Mouse (Mus musculus) lung, postnatal 36 days (tissue): Measurements from ENCODE around the gene Nmb.
A peak's percentile ranks its signal among the peaks of the same experiment; 100 is the strongest.
"Not testable (repeated sequence)": the region's sequence is repeated elsewhere in the genome, so short reads cannot be mapped to it uniquely, and the experiment has no call there.

Experiments
- DNase-seq: peaks from one replicate; pipeline ENCODE4 v3.0.0; 2022; ENCODE audit warnings: mixed read lengths

Gene Nmb

DNA sequence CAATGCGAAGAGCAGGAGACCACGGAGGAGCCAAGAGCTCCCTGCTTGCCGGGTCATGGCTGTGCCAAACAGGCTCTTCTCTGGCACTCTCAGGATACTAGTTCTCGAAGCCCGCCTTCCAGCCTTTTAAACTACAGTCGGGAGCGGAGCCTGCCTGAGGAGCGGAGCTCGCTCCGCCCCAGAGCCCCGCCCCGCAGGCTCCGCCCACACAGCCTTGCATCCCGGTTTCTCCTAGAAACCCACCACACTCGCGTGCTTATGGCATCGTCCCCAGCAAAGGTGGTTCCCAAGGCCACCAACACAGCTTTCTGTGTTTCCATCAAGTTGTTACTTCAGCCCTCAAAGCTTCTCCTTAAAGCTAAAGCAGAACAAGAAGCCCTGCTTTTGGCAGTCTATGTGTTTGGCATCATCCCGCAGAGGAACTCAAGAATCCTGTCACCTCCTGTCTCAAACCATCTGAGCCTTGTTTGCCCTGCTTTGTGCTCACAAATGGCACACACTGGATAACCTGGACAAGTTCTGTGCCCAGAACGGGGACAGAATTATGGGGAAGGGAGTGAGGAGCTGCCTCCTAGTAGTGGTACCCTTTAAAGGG, at the start of gene Nmb:
Nmb (minus strand) TSS at position 156 of the 595 bp plus-strand sequence.
- peak; percentile 83 for DNase-seq

DNA sequence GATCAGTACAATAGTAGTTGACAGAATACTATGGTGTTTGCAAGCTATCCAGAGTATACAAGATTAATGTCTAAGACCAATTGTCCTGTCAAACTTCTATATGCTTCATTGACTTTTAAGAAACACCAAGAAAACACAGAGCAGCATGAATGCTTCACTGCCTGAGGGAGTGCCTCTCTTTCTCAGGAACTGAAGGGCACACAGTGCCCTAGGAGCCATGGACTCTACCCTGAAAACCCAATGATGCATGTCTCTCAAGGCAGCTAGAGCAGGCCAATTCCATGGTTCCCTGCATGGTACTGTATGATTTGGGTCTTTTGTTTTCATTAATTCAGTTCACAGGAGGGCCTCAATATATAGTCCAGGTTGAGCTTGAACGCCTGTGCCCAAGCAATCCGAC, 49.4 kb upstream of the Nmb start:
- no peak for DNase-seq

DNA sequence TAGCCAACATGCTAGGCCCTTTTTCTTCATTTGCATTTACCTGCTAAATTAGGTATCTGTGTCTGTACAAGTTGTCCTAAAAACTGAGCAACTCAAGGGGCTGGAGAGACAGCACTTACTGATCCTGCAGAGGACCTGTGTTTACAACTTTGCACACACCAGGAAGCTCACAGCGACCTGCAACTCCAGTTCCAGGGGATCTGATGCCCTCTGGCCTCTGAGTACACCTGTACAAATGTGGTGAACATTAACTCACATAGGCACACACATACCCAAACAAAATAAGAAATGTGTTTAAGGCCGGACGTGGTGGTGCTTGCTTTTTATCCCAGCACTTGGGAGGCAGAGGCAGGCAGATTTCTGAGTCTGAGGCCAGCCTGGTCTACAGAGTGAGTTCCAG, 47.3 kb upstream of the Nmb start:
- no peak for DNase-seq

DNA sequence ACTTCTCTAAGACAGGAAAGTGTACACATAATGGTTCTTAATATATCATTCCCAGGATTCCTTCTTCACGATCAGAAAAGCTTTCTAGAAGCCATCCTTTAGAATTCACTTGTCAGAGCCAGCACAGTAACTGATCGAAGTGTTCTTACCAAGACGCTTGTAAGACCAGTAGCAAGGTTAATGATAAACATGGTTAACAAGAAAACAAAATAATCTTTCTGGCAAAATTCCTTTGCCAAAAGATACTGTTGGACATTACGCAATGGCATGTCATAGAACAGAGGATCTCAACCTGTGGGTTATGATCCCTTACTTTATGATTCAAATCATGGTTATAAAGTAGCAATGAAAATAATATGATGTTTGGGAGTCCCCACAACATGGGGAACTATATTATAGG, 46.6 kb upstream of the Nmb start:
- DNase-seq = no peak

DNA sequence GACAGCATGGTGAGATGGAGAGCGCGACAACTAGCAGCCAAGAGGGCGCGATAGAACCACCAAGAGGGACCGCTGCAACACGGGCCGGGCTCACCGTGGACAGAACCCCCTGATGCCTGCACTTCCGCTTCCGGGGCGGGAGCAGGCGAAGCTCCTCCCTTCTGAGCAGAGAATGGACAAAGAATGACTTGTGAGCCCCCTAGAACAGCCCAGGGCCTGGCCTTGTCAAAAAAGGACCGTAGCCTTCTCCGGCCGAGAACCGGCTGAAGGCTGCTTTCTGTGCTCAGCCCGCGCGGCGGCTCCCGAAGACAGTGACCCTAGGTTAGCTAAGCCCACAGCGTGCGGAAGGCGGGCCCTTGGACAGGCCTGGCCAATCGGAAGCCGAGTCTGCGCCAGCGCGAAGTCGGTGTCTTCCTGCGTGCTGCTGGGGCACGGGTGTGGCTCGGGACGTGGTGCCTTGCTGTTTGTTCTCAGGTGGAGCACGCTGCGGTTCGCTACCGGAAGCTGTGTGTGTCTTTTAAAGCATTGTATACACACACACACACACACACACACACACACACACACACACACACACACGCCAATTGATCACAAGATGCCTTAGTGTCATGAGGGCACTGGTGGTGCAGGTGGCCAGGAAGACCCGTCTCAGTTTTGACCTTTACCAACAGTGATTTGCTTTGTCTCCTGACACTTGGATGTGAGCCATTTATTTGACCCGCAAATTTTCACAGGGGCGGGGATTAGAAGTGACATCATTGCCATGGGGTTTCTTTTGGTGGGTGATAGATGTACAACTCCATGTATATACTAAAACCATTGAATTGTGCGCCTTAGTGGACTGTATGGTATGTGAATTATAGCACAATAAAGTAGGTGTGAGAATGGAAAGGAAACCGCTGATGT, 42.8 kb upstream of the Nmb start, which contains the start of gene Sec11a:
Sec11a (minus strand) TSS at position 336 of the 906 bp plus-strand sequence.
- DNase-seq = peak; percentile 96

DNA sequence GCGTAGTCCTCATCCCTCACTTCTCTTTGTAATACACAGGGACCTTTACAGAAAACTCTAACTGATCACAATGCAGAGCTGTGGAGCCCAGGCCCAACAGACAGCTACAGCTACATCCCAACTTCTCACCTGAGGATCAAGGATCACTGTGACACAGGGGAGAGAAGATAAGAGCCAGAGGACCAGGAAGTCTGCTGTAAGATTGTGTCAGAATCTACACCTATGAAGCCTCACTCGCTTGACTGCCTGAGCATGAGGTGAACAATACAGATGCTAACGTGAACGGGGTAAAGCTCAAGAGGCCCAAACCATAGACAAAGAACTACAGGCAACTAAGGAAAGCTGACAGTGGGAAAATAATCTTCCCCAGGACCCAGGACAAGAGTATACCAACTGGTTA, 34.9 kb upstream of the Nmb start:
- DNase-seq = no peak

DNA sequence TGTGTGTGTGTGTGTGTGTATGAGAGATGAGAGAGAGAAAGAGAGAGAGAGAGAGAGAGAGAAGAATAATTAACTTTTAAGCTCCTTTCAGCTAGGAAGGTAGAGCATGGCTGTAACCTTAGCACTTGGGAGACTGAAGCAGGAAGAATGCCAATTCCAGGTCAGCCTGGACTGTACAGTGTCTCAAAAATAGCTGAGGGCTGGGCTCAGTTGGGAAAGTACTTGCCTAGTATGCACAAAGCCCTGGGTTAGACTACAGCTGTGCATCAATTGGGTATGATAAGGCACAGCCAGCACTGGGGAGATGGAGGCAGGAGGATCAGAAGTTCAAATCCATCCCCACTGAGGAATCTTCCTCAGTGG, 32.4 kb upstream of the Nmb start:
- not testable (repeated sequence) for DNase-seq

DNA sequence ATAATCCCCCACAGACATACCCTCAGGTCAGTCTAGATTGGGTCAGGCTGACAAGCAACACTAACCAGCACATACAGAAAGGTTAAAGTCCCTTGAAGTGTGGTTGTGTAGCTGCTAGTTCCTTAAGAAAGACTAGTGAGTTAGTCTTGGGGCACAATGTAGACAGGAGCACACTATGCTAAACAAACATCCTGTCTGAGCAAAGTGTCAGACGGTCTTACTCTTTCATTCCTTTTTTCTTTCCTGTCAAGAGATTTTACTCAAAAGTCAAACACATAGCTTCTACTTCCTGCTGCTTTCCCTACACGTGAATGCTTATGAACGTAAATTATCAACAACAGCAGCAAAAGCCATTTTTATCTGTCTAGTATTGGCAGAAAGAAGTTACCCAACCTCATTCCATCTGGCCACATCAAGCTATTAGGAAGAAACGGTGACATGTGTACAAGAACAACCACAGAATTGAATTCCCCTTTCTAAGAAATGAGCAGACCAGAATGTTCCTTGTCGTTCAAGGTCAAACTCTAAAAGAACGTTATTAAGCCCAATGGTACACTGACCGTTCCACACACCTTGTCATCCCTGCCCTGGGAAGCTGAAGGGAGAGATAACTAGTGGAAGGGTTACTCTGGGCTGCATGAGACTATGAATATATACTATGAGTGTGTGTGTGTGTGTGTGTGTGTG, 31.9 kb upstream of the Nmb start:
- not testable (repeated sequence) for DNase-seq

DNA sequence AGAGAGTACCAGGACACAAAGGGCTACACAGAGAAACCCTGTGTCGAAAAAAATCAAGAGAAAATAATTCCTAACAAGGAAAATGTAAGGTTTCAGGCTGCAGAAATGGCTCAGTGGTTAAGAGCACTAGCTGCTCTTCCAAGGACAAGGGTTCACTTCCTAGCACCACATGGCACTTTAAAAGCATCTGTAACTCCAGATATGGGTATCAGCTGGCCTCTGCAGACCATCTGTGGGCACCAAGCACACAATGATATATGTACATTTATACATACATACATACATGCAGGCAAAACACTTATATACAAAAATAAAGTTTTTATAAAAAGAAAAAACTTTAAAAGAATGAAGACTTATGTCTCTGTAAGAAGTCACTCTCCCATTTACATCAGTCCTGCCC, 31.0 kb upstream of the Nmb start:
- DNase-seq = no peak

DNA sequence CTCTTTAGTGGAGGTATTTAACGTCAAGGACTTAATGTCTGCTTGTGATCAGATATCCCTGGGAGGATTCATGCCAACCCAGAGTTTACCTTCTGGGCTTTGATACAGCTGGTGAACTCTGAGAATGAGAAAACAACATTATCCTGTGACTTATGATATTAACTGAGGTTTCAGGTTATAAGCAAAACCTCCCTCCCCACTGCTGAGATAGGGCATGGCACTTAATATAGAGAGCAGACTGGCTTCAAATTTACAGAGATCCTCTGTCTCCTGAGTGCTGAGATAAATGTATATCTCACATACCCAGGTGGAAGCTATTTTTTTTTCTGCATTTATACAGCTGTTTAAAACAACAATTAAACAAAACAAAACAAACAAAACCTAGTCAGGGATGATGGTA, 27.9 kb upstream of the Nmb start:
- no peak for DNase-seq

DNA sequence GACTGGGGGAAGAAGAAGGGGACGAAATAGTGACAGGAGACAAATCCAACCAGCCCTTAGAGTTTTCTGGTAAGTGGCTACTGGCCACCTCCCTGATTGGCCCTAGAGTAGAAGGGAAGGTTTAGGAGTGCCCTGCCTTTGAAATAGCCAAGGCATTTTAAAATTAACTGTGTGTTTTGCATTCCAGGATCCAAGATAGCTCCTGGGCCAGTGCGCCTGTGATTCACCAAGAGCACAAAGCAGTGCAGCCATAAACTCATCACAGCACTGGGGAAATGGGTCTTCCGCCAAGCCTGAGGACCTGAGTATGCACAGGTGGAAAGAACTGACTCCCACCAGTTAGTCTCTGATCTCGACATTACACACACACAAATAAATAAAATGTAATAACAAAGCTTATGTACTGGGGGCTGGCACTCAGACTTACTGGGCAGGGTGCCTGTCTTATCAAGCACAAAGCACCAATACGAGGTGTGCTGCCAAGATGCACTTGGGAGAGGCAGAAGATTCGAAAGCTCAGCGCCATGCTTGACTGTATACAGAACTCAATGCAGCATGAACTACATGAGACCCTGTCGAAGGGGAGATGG, 26.8 kb upstream of the Nmb start:
- no peak for DNase-seq

DNA sequence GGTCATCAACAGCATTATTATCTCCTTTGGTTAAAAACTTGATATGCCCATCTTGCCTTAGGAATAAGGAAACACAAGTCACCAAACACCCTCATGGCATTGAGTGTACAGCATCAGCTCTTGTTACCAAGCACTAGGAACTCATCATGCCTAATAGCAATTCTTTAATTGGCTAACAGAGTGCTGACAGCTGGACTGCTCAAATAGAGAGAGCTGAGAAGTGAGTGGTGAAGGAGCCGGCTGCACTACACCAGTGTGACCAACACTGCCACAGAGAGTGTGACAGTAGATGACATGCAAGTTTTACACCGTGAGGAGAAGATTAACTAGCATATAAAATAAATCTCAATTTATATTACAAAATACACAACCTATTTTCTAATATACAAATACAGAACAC, 18.3 kb upstream of the Nmb start:
- no peak for DNase-seq

DNA sequence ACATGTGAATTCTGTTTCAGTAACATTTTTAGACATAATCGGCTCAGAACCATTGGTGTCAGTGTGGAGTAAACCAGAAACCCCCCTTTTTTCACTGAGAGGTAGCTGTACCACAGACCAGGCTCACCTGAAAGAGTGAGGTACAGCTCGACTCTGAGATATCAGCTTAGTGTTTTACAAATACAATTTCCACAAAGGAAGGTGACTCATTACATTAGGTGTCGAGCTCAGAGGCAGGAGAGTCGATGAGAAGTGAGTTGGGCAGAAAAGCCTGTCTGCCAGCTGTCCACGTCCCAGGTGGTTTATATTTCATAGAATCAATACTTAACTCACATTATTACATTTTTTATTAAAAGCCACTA, 14.8 kb upstream of the Nmb start:
- no peak for DNase-seq

DNA sequence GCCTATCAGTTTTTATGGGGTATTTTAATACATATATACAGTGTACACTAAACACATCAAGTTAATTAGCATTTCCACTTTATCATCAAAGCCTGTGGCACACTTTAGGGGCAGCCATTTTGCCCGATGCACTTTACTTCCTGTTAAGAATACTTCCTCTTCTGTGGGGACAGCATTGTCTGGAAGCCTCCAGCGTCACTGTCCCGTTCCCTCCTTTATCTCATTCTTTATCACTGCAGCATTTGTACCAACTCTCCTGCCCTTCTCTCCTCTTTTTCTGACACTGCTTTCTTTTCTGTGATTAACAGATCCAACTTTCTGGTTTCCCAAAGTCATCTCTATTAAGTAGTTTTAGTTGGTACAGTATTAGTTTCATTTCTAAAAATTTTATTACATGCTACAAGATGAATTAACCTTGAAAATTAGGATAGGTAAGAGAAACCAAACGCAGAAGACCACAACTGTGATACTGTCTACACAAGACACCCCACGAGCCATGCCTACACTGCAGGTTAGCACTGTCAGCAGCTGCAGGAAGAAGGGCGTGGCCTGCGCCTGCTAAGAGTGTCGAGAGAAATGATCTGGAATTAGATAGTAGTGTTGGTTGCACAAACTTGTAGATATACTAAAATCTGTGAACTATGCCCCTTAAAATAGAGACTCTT, 14.2 kb upstream of the Nmb start:
- DNase-seq = peak; percentile 39

DNA sequence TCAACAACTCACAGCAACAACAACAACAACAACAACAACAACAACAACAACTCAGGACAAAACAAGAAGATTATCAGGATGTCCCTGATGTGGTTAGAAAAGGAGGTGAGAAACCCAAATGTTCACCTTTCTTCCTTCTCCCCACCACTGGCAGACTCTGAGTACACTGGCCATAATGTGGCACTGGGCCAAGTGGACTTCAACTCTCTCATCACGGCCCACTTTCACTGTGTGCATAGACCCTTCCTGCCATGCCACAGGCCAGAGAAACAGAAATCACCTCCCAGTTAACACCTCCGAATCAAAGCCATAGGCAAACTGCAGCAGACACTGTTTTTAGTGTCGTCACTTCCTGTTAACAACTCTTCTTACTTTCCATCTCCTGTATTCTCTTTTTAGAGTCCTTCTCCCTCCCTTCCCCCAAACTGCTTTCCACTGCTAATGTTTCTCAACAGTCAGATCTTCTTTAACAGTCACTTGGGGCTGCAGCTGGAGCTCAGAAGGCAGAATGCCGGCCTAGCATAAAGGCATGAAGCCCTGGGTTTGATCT, 13.1 kb upstream of the Nmb start:
- no peak for DNase-seq

DNA sequence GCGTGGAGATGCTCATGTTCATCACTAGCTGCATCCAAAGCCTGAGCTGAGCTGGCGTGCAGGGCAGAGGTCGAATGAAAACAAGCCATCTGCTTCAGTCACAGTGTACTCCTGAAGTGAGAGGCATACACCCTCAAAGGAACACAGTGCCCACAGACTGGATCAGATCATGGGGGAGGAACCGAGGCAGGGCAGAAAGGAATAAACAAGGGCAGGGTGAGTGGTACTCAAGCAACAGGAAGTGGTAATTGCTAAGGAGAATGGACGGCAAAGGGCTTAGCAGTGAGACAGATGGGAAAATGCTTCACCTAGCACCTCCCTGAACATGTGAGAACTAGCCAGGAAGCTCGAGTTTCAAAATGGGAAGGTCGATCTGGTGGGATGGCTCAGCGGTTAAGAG, 7.6 kb upstream of the Nmb start:
- no peak for DNase-seq

DNA sequence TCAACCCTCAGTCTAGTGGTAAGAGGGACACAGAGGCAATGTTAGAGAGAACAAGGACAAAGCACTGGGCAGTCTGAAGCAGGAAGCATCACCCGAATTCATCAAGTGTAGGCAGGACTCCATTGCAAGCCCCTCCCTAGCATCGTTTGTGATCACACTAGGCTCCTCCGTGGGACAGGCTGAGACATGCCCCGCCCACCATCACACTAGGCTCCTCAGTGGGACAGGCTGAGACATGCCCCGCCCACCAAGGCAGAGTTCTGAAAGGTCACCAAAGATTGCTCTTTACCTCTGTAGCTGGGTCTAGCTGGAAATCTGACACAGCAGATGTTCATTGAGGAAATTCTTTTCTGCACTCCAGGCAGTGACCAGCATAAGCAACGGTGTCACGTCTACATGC, 6.2 kb upstream of the Nmb start:
- no peak for DNase-seq

DNA sequence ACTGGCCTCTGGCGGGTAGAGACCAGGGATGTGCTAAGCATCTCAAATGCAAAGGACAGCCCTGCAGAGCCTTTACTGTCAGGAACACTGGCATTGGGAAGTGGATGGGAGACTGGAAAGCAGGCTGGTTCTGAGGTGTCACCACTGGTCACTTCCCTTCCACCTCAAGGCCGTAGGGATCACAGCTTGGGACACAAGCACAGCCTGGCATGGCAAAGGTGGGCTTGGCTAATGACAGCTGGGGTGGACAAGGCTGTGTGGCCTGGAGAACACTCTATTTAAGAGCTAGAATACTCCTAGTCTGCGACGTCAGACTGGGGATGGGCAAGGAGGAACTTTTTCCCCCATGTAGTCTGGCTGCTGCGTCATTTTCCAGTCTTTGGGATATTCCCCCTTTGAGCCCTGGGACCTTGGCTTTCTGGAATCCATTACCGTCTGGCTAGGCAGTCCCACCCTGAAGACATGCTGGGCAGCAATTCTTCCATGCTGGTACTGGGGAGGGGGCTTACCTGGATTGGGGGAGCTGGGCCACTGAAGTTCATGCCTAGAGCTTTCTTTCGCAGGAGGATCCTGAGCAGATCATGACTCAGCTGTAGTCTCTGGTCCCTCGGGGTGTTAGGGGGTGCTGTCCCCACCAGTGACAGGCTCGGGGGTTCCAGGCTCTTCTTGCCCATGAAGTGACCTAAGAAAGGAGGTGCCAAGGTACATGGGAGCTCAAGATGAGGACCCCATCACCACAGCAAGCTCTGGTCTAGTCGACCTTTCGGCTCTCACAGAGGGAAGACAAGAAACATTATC, 1.1 kb downstream of the Nmb start:
- no peak for DNase-seq

DNA sequence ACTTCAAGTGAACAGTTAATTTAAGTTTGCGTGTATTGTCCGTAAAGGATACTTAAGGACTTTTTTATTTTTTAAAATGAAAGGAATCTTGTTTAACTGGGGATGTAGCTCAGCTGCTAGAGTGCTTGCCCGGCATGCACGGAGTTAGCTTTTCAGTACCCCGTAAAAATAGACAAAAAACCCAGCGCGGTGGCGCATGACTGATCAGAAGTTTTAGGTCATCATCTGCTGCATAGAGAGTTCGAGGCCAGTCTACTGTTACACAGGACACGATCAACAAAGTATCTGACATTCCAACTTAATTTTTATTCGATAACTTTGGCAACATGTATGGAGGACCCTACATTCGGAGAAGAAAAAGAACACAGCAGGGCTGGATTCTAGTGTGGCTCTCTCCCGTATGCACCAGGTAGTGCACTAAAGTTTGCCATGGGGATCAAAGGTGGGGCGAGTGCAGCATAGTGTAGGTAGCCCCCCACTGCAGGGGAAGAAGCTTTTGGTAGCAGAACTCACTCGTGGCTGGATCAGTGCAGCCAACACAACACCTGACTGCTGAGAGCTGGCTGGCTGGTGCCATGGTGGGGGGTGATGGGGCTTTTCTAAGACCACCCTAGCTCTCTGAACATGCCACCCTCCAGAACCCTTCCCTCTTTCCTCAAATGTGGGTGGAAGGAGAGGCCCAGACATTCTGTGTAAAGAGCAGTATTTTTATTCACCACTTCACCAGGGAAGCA, 3.2 kb downstream of the Nmb start:
- DNase-seq = peak; percentile 25

DNA sequence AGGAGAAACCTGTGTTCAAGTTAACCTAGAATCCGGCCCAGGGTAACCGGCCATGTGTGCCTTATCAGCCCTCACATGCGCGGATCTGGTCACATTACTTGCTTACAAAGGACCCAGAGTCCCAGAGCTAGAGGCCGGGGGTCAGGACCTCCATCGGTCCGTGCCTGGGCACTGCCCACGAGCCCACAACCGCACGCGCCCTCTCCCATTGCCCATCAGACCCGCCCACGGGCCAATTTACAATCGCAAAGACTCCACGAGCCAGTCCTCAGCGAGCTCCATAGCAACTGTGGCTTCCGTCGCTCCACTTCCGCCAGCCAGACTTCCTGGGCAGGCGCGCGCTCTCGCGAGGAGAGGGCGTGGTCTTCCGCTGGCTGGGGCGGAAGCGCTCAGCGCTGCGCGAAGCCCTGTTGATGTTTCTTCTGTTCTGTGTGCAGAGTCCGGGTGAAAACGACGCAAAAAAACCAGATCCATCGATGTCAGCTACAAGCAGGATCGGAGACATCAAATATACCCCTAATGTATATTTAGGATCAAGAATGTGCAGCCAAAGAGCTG, 3.9 kb downstream of the Nmb start, which contains the start of gene Wdr73:
Wdr73 (minus strand) TSS at position 326 of the 558 bp plus-strand sequence.
- peak; percentile 95 for DNase-seq

DNA sequence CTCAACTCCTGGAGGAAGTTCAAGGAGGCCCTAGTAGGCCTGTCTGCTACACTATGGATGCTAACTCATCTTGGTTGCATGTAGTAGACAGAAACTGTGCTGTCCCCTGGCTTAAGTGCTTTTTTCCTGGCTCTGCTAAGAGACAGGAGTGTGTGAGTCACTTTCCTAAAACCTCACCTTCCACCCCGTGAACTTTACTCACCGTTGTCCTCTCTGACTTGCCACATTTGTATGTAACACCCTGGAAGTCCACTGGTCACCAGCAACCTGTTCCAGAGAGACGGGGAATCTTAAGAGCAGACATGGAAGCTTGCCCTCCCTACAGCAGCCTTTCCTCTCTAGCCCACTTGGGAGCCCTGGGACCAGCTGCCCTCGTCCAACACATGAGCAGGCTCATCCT, 7.2 kb downstream of the Nmb start:
- no peak for DNase-seq
